Mouse (Mus musculus): ENCODE data around the gene Acoxl. TPM values are rescaled to one million over a fixed set of nuclear protein-coding genes. Genes with fewer than 3 reads are reported as not detected.
A peak's percentile ranks its signal among the peaks of the same experiment; 100 is the strongest.

The Acoxl gene
- total and polyA plus RNA-seq, 3 experiments: 0.35 to 1.4 (median 0.94) TPM

GRCm38 (mm10) chr2:127937079-127937478 is 98.4 kb downstream of the Acoxl start:
- peak; percentile 9 for DNase-seq

- no peak for DNase-seq
Measured at GRCm38 (mm10) chr2:127939206-127939605, 100.5 kb downstream of the Acoxl start.

- DNase-seq: no peak
Measured at GRCm38 (mm10) chr2:127960579-127960978, 121.9 kb downstream of the Acoxl start.

GRCm38 (mm10) chr2:127961154-127961553 is 122.5 kb downstream of the Acoxl start:
- peak; percentile 58 for DNase-seq

- peak; percentile 25 for DNase-seq
Measured at GRCm38 (mm10) chr2:127961802-127962433, 123.2 kb downstream of the Acoxl start.

GRCm38 (mm10) chr2:127968944-127969343 is 130.3 kb downstream of the Acoxl start:
- DNase-seq: no peak

- DNase-seq: no peak
Measured at GRCm38 (mm10) chr2:127976276-127976675, 137.6 kb downstream of the Acoxl start.

- DNase-seq: peak; percentile 54
Measured at GRCm38 (mm10) chr2:127978601-127979230, 140.0 kb downstream of the Acoxl start.

GRCm38 (mm10) chr2:127982610-127983009 is 143.9 kb downstream of the Acoxl start:
- no peak for DNase-seq

- peak; percentile 49 for DNase-seq
Measured at GRCm38 (mm10) chr2:127983301-127983700, 144.6 kb downstream of the Acoxl start.

- DNase-seq: no peak
Measured at GRCm38 (mm10) chr2:127983981-127984380, 145.3 kb downstream of the Acoxl start.

- DNase-seq: no peak
Measured at GRCm38 (mm10) chr2:127987706-127988105, 149.0 kb downstream of the Acoxl start.

GRCm38 (mm10) chr2:127990856-127991479 is 152.3 kb downstream of the Acoxl start:
- DNase-seq: peak; percentile 73

GRCm38 (mm10) chr2:127991656-127992055 is 153.0 kb downstream of the Acoxl start:
- DNase-seq: peak; percentile 18

- DNase-seq: no peak
Measured at GRCm38 (mm10) chr2:128008662-128009423, 170.2 kb downstream of the Acoxl start.

- DNase-seq: no peak
Measured at GRCm38 (mm10) chr2:128014613-128015012, 175.9 kb downstream of the Acoxl start.

- peak; percentile 49 for DNase-seq
Measured at GRCm38 (mm10) chr2:128015602-128016001, 176.9 kb downstream of the Acoxl start.

- DNase-seq: no peak
Measured at GRCm38 (mm10) chr2:128020039-128020907, 181.6 kb downstream of the Acoxl start.

GRCm38 (mm10) chr2:128020908-128021193 is 182.2 kb downstream of the Acoxl start:
- no peak for DNase-seq

- DNase-seq: no peak
Measured at GRCm38 (mm10) chr2:128023855-128024254, 185.2 kb downstream of the Acoxl start.

- DNase-seq: no peak
Measured at GRCm38 (mm10) chr2:128027696-128028095, 189.0 kb downstream of the Acoxl start.

GRCm38 (mm10) chr2:128029968-128030367 is 191.3 kb downstream of the Acoxl start:
- DNase-seq: no peak

Measured in adrenal gland, adult 2 months (tissue).